Mouse (Mus musculus) kidney, postnatal 36 days (tissue): Measurements from ENCODE around the gene Gli3.

Experiments used
- DNase-seq, 2 experiments: peaks; one replicate each; pipeline ENCODE4 v3.0.0; 2021 to 2022; ENCODE audit warnings: mixed read lengths in 2 of 2

Gli3 gene

GRCm38 (mm10) chr13:15495820-15496219, 32.8 kb downstream of the Gli3 start:
- no peak for DNase-seq

DNA sequence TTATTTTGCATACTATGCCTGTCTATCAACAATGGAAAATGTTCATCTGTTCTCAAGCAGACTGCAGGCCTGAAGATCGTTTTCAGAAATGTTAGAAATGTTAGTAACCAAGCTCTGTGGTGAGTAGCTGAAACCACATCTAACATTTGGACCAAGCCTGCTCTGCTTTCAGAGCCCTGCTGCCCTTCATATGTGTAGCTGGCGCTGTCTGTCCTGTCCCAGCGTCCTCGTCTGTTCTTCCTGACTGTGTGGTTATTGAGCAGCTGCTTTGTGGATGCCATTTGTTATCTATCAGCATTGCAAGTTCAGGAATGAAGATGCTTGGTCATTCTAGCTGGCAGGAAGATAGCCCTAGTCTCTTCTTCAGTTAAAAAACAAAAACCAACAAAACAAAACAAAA, 35.3 kb downstream of the Gli3 start:
- DNase-seq, result no peak

- DNase-seq, result no peak
Measured at GRCm38 (mm10) chr13:15510925-15511324, 47.9 kb downstream of the Gli3 start.

- DNase-seq, result no peak
Measured at GRCm38 (mm10) chr13:15513114-15513513, 50.1 kb downstream of the Gli3 start.

GRCm38 (mm10) chr13:15514082-15514481, 51.0 kb downstream of the Gli3 start:
- DNase-seq, result no peak

DNA sequence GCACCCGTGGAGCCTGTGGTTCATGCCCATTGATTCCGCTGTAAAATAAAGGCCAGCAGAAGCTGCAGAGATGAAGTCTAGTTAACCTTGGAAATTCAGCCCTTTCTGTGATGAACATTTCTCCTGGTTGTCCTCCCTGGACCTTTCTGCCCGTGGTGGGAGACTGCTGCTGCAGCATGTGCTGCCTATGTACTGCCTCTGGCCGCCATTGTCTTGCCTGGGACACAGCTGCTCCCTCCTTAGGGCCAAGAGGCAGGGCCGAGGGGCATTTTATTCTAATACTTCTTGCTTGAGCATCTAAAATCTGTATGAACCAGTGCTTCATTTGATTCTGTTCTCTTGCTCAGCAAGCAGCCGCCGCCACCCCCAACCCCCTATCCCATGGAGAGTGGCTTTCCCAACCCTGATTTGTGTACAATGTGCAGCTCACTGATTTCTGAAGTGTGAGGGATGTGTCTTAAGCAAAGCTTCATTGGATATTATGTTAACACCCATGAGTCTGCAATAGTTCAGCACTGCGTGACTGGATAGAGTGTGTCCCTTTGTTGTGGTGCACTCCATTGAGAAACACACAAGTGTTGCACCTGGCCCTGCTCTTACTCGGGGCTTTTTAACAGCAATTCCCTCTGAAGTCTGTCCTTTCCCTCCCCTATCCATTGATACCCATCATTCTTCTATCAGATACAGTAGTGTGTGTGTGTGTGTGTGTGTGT, 54.2 kb downstream of the Gli3 start:
- no peak for DNase-seq

- no peak for DNase-seq
Measured at GRCm38 (mm10) chr13:15520353-15520752, 57.3 kb downstream of the Gli3 start.

GRCm38 (mm10) chr13:15522153-15522552, 59.1 kb downstream of the Gli3 start:
- DNase-seq, result no peak

DNA sequence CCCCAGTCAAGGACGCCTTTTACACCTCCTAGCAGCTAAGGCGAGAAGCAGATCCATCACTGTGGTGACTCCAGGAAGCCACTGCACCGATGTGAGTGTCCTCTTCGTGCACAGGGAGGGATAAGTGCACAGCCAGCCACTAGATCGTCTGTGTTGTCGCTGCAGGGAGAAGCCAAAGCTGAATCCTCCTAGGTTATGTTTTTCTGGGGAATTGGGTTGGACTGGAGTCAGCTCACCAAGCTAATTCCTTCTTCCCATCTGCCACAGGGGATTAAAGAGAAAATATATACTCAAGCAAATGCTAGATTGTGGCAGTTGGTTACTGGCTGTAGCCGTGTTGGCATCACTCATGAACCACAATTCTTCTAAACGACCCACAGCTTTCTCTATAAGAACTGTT, 61.2 kb downstream of the Gli3 start:
- DNase-seq, result no peak

DNA sequence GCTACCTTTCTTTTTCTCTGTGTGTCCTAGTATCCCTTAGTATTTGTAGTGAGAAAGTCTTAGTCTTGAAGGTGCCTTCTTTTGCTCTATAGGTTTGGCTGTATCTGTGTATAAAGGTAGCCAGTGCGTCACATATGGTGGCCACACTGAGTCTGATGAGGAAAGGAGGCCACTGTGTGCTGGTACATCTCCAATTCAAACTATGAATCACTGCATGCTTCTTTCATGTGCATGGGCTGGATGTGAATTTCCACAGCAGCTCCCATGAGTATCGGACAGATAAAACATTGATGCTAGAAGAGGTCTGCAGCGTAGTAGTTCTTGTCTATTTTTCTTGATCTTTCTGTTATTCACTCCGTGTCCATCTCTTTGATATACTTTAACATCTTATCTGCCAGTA, 63.7 kb downstream of the Gli3 start:
- no peak for DNase-seq

DNA sequence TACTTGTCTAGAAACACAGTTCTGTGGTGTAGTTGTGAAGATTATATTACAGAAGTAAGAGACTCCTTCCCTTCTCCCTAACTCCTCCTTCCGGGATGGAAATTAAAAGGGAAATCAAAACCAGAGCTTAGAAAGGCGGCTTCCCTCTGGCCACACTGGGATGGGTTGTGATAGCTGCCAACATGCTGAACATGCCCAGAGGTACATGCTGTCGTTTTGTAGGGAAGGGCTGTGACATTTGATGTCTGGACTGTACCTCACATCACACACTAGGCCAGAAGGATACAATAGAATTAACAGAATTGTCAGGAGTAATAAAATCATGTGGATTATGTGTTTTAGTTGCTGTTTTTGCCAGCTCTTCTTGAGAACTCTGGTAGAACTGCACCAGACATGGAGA, 68.5 kb downstream of the Gli3 start:
- no peak for DNase-seq

- no peak for DNase-seq
Measured at GRCm38 (mm10) chr13:15537206-15537605, 74.2 kb downstream of the Gli3 start.

DNA sequence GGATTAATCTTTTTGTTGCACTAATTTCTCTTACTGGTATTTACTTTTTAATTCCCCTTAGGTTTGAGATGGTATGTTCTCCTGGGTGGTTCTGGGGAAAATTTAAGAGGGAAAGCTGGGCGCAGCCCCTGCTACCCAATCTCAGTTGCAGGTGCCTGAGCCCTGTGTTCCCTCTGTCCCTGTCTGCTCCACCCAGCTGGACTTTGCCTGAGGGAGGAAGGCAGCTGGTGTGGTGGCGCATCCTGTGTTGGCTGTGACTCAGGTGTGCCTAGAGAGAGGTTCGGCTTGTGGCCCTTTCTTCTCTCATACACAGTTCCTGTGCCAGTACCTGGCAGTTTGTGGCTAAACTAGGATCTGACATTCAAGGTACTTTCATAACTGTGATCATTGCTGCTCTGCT, 74.6 kb downstream of the Gli3 start:
- DNase-seq, result peak; percentile 48 to 62

GRCm38 (mm10) chr13:15538389-15538788, 75.4 kb downstream of the Gli3 start:
- DNase-seq, result peak; percentile 38 to 42

- DNase-seq, result no peak
Measured at GRCm38 (mm10) chr13:15542053-15542452, 79.0 kb downstream of the Gli3 start.

DNA sequence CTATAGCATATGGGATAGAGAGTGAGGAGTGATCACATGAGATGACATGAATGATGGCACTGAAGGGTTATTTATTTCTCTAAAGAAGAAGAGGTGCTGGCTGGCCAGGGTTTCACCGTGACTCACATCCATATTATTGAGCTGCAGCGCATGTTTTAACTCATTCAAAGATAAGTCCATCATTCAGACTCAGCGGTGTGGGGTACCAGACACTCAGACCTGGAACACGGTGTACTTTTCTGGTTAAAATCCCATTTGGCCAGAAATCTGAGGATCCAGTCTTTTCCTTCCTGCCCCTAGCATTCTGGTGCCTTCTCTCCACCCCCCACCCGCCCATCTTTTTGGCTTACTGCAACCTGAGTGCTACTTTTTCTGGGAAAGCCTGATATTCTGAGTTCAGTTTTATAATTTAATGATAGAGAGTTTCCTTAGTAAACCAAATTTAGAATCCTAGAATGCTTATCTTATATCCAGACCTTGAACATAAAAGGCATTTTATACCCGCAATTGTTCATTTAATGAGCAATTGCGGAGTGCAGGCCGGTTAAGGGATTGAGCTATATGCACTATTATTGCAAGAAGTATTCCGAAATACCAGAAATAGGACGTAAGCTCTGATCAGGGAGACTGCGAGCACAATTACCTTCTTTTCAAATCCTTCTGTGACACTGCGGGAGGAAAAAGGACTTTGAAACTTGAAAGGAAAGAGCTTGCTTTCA, 80.3 kb downstream of the Gli3 start:
- DNase-seq, result no peak

DNA sequence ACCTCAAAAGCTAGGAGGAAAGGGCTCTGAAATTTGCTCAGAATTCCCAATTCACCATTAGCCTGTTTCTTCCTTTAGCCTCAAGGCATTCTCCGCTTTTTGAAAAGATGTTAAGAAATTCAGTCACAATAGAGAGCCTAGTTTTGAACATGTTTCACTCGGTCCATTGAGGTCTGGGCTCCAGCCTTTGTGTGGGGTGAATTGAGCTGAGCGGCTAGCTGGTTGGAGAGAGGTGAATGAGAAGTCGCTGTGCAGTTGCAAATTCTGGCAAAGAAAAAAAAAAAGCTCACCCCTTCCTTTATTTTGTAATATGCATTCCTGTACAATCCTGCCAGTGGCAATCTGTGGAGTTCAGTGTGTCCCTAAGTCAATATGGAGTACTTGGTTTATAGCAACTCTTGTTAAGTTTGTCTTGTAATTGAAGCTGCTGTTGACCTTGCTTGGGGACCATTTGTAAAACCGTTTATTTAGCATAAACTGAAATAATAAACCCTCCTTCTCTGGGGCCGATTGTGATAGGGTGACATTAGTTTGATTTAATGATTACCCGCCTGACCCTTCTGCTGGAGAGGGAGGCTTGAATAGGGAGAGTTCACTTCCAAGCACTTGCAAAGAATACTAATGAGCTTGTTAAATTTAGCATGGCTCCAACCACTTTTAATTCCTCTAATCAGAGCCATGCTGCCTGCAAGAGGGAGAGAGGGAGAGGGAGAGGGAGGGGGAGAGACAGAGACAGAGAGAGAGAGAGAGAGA, 81.0 kb downstream of the Gli3 start:
- peak in 1 of 2 experiments; percentile 11 for DNase-seq

GRCm38 (mm10) chr13:15545346-15545896, 82.4 kb downstream of the Gli3 start:
- no peak for DNase-seq

DNA sequence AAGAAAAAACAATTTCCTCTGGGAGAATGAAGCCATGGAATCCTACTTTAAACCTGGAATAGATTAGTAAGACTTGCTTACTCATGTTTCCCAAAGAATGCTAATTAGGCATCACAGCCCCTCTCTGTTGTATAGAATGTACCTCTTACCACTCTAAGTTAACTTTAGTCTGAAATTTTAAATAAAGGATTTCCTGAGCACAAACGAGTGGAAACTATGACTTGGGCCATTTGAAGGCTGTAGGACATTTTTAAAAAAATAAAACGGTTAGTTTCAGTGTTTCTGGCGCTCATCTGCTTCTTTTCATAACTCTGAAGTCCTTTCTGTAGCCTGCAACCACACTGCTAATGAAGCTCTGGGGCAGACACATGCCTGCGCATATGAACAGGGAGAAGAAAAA, 83.2 kb downstream of the Gli3 start:
- no peak for DNase-seq

- no peak for DNase-seq
Measured at GRCm38 (mm10) chr13:15549466-15549865, 86.4 kb downstream of the Gli3 start.

- no peak for DNase-seq
Measured at GRCm38 (mm10) chr13:15550027-15550602, 87.1 kb downstream of the Gli3 start.

GRCm38 (mm10) chr13:15550731-15551130, 87.7 kb downstream of the Gli3 start:
- no peak for DNase-seq

DNA sequence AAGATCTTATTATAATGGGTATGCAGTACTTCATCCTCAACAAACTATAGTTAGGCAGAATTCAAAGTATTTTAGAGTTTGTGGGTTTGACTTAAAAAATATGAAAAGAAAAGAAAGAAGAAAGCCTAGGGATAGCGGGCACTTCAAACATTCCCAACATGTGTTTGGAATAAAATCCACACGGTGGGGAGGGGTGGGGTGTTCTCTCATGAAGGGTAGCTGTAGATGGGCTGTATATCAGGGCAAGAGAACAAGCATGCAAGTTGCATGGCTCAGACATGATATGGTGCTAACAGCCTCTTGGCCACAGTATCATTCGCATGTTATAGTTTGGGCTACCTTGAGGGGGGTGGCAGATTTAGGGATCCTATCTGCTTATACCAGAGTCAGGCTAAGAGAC, 89.0 kb downstream of the Gli3 start:
- DNase-seq, result no peak
